Mouse (Mus musculus): ENCODE results near the gene Mettl7b.

DNA sequence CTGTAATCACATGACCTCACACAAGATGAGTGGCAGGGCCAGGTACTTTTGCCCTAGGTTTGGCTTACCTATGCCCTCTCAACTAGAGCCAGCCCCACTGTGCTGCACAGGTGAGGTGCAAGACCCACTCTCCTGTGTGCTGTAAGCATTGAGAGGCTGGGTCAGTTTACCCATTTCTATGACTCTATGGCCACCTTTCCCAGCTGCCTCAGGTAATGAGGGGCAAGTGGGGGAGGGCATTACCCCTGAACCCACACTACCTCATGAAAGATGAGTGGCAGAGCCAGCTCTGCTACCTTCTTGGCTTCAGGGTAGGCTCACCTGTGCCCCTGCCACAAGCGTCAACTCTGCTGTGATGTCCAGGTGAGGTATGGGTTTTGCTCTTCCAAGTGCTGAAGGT, 35.0 kb upstream of the Mettl7b start:
- TF ChIP-seq CTCF (IDR thresholded peaks at IDR 0.05; ENCODE audit: low read depth) (no peak), EP300 (optimal IDR thresholded peaks at IDR 0.05) (no peak)
